Mouse (Mus musculus) heart, embryonic 12.5 days (tissue): ENCODE results near the gene Ift122. TPM values are rescaled to one million over a fixed set of nuclear protein-coding genes. Genes with fewer than 3 reads are reported as not detected.
A peak's percentile ranks its signal among the peaks of the same experiment; 100 is the strongest.

Experiments used
- ATAC-seq: fragments of 200-750 bp; cut with Nextera tagmentation; 2 replicates; pipeline ENCODE4 v1.8.0; 2017; ENCODE audit warnings: moderate TSS enrichment, moderate library complexity; ENCODE audit not compliant: insufficient number of reproducible peaks, low FRiP score
- H3K27ac ChIP-seq: fragments of 300-500 bp; sonication (generic); 2 replicates; pipeline ENCODE4 v1.5.1; 2016; ENCODE audit warnings: mild to moderate bottlenecking, moderate library complexity; ENCODE audit not compliant: poor library complexity, severe bottlenecking
- H3K27me3 ChIP-seq: fragments of 300-500 bp; sonication (generic); replicated peaks from 2 replicates; pipeline ENCODE4 v1.6.1; 2016; ENCODE audit warnings: mild to moderate bottlenecking, moderate library complexity
- H3K36me3 ChIP-seq: fragments of 300-500 bp; sonication (generic); 2 replicates; pipeline ENCODE4 v1.6.1; 2016; ENCODE audit warnings: mild to moderate bottlenecking, moderate library complexity
- H3K4me1 ChIP-seq: fragments of 300-500 bp; sonication (generic); replicated peaks from 2 replicates; pipeline ENCODE4 v1.6.1; 2016; ENCODE audit warnings: mild to moderate bottlenecking
- H3K4me2 ChIP-seq: fragments of 300-500 bp; sonication (generic); 2 replicates; pipeline ENCODE4 v1.6.1; 2016; ENCODE audit warnings: mild to moderate bottlenecking, moderate library complexity
- H3K4me3 ChIP-seq: fragments of 300-500 bp; sonication (generic); 2 replicates; pipeline ENCODE4 v1.5.1; 2016; ENCODE audit warnings: mild to moderate bottlenecking
- H3K9ac ChIP-seq: fragments of 300-500 bp; sonication (generic); 2 replicates; pipeline ENCODE4 v1.6.1; 2016; ENCODE audit warnings: mild to moderate bottlenecking, moderate library complexity
- H3K9me3 ChIP-seq: fragments of 300-500 bp; sonication (generic); replicated peaks from 2 replicates; pipeline ENCODE4 v1.6.1; 2016; ENCODE audit warnings: mild to moderate bottlenecking, moderate library complexity
- WGBS: fragments of 180-500 bp; shearing (Covaris S2); methylation state at CpG from one replicate; pipeline ENCODE4 v1.1.7; 2016; 5-methylcytosine and 5-hydroxymethylcytosine counted together
- polyA plus RNA-seq: library from polyadenylated mRNA; unstranded; fragments of >200 nt; fragmentation: Nextera tagmentation; extraction: Ambion mirVana; gene quantifications from 2 replicates; pipeline ENCODE4 v1.2.1, GENCODE M21; 2016

Gene Ift122
- 22.7 and 24.5 TPM in 2 replicates for polyA plus RNA-seq

DNA sequence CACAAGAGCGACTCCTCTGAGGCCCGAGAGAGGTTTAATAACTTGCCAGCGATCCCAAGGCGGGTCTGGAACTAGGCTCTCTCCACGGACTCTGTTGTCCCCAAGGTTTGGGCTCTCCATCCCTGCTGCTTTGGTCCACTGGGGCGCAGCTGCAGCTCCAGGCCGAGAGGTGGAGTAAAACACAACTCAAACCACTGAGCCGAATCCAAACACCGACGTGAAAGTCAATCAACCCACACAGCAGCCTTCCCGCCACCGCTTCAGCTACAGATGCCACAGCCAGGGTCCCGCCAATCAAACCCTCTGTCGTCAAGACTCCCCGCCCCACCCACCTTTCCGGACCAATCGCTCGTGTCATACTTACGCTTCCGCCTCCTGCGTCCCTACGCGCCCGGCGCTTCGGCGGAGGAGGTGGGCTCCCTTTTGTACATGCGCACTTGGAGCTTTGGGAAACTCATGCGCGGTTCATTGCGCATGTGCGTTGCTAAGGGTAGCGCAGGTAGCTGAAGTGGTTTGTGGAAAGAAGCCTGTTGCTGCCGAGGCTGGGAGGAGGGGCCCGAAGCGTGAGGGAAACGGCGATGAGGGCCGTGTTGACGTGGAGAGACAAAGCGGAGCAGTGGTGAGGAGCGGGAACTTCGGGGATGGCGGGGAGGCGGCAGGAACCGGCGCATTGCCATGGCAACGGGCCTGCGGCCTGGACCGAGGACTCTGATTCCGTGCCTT, at the start of gene Ift122, which contains the start of gene Mbd4:
TSS of gene Ift122 (plus strand) at position 380 of the 723 bp plus-strand sequence.
TSS of gene Mbd4 (minus strand) at position 281 of the 723 bp plus-strand sequence.
- H3K9ac ChIP-seq, result peak within 1 kb of the TSS; percentile 77
- under 1% methylated on average over 51 of the region's 51 CpGs for WGBS
- no peaks in the 10 kb centered on the region for H3K9me3 ChIP-seq
- ATAC-seq, result peak; percentile 96
- peak within 1 kb of the TSS; percentile 93 for H3K4me2 ChIP-seq
- peaks cover 48% of the 10 kb centered on the region for H3K4me1 ChIP-seq
- peaks cover 8% of the 10 kb centered on the region for H3K36me3 ChIP-seq
- H3K27me3 ChIP-seq, result no peaks in the 10 kb centered on the region
- H3K4me3 ChIP-seq, result peak within 1 kb of the TSS; percentile 61
- H3K27ac ChIP-seq, result peak within 1 kb of the TSS; percentile 90

GRCm38 (mm10) chr6:115803541-115804382, 49.5 kb upstream of the Ift122 start:
- H3K9ac ChIP-seq, result no peak overlapping the region
- H3K4me1 ChIP-seq, result peaks cover 20% of the 10 kb centered on the region
- no peaks in the 10 kb centered on the region for H3K9me3 ChIP-seq
- no peaks in the 10 kb centered on the region for H3K27me3 ChIP-seq
- peaks cover 84% of the 10 kb centered on the region for H3K36me3 ChIP-seq
- ATAC-seq, result peak; percentile 27; the same call in 1 of the 2 replicates
- no peak overlapping the region for H3K4me2 ChIP-seq
- no peak overlapping the region for H3K27ac ChIP-seq
- H3K4me3 ChIP-seq, result no peak overlapping the region
- 40% methylated on average over 16 of the region's 16 CpGs for WGBS

GRCm38 (mm10) chr6:115804432-115805192, 48.7 kb upstream of the Ift122 start:
- WGBS, result 70% methylated on average over 10 of the region's 10 CpGs
- Histone ChIP-seq H3K27ac (no peak overlapping the region), H3K9ac (no peak overlapping the region), H3K4me2 (no peak overlapping the region), H3K9me3 (no peaks in the 10 kb centered on the region), H3K4me3 (no peak overlapping the region), H3K36me3 (peaks cover 76% of the 10 kb centered on the region), H3K27me3 (no peaks in the 10 kb centered on the region), H3K4me1 (peaks cover 20% of the 10 kb centered on the region)
- ATAC-seq, result no peak

- H3K9ac ChIP-seq, result peak overlapping the region; percentile 99
- H3K4me3 ChIP-seq, result peak overlapping the region; percentile 95
- 2% methylated on average over 15 of the region's 15 CpGs for WGBS
- peaks cover 48% of the 10 kb centered on the region for H3K36me3 ChIP-seq
- peak overlapping the region; percentile 84 for H3K4me2 ChIP-seq
- H3K4me1 ChIP-seq, result peaks cover 20% of the 10 kb centered on the region
- H3K9me3 ChIP-seq, result no peaks in the 10 kb centered on the region
- H3K27ac ChIP-seq, result peak overlapping the region; percentile 93
- no peak for ATAC-seq
- no peaks in the 10 kb centered on the region for H3K27me3 ChIP-seq
Measured at GRCm38 (mm10) chr6:115807464-115808195, 45.6 kb upstream of the Ift122 start.

DNA sequence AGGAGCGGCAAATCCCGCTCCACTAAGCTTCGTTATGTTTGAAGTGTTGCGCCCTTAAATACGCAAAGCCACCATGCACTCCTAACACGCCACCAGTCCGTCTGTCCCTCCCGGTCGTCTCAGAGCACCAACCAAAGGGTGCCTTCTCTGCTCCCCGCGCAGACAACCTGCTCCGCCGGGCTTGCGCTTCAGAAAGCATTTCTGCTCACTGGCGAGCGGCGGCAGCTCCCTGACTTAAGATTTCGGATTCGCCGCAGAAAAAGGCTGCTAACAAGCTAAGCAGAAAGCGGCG, 45.1 kb upstream of the Ift122 start:
- Histone ChIP-seq H3K36me3 (peaks cover 43% of the 10 kb centered on the region), H3K4me1 (peaks cover 20% of the 10 kb centered on the region), H3K4me2 (peak overlapping the region; percentile 84), H3K27me3 (no peaks in the 10 kb centered on the region), H3K27ac (peak overlapping the region; percentile 93), H3K4me3 (peak overlapping the region; percentile 95), H3K9me3 (no peaks in the 10 kb centered on the region), H3K9ac (peak overlapping the region; percentile 99)
- ATAC-seq, result no peak; the same call in 1 of the 2 replicates
- under 1% methylated on average over 22 of the region's 22 CpGs for WGBS

DNA sequence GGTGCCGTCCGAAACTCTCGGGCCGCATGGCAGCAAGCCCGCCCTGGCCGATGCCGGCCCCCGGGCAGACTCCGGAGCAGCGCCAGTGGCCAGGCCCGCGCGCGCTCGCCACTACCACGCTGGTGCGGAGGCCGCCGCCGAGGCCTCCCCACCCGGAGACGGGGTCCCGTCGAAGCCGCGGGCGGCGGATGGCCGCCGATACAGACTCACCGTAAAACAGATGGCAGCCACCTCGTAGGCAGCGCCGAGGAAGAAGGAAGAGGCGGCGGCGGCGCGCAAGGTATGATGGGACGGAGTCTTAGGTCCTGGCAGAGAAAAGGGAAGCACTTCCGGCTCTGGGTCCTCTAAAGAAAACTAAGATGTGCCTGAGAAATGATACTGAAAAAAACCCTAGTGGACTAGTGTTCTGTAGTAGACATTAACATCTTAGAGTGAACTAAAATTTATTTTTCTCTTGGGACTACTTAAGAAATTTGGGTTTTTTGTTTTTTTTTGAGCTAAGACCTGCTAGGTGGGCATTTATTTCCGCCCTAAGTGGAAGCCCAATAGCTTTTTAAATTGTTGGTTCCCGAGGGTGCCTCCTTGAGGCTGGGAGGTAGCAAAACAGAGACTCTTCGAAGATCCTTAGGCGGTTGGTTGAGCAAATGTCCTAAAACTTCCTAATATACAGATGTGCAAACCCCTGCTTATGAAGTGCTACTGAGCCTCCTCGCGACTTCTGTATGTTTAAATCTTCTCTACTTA, 44.6 kb upstream of the Ift122 start, which contains the start of gene Rpl32:
TSS of gene Rpl32 (minus strand) at position 260 of the 744 bp plus-strand sequence.
- H3K4me2 ChIP-seq, result peak within 1 kb of the TSS; percentile 84
- H3K4me3 ChIP-seq, result peak within 1 kb of the TSS; percentile 95
- H3K4me1 ChIP-seq, result peaks cover 20% of the 10 kb centered on the region
- H3K27me3 ChIP-seq, result no peaks in the 10 kb centered on the region
- peak; percentile 83 for ATAC-seq
- peaks cover 39% of the 10 kb centered on the region for H3K36me3 ChIP-seq
- no peaks in the 10 kb centered on the region for H3K9me3 ChIP-seq
- peak within 1 kb of the TSS; percentile 93 for H3K27ac ChIP-seq
- peak within 1 kb of the TSS; percentile 99 for H3K9ac ChIP-seq
- under 1% methylated on average over 47 of the region's 47 CpGs for WGBS

GRCm38 (mm10) chr6:115811606-115812005, 41.7 kb upstream of the Ift122 start:
- Histone ChIP-seq H3K27me3 (no peaks in the 10 kb centered on the region), H3K4me3 (no peak overlapping the region), H3K36me3 (peaks cover 9% of the 10 kb centered on the region), H3K9ac (no peak overlapping the region), H3K27ac (no peak overlapping the region), H3K9me3 (no peaks in the 10 kb centered on the region), H3K4me1 (peaks cover 17% of the 10 kb centered on the region), H3K4me2 (no peak overlapping the region)
- 57% methylated on average over 8 of the region's 8 CpGs for WGBS
- ATAC-seq, result no peak

GRCm38 (mm10) chr6:115814104-115814503, 39.2 kb upstream of the Ift122 start:
- Histone ChIP-seq H3K4me2 (no peak overlapping the region), H3K27ac (no peak overlapping the region), H3K9me3 (no peaks in the 10 kb centered on the region), H3K36me3 (no peaks in the 10 kb centered on the region), H3K4me3 (no peak overlapping the region), H3K9ac (no peak overlapping the region; the same call in 1 of the 2 replicates), H3K27me3 (no peaks in the 10 kb centered on the region), H3K4me1 (peaks cover 8% of the 10 kb centered on the region)
- 29% methylated on average over 4 of the region's 4 CpGs for WGBS
- ATAC-seq, result peak; percentile 52; the same call in 1 of the 2 replicates

- Histone ChIP-seq H3K27ac (no peak overlapping the region), H3K4me3 (no peak overlapping the region), H3K36me3 (no peaks in the 10 kb centered on the region), H3K27me3 (no peaks in the 10 kb centered on the region), H3K4me2 (no peak overlapping the region), H3K9ac (no peak overlapping the region), H3K9me3 (no peaks in the 10 kb centered on the region), H3K4me1 (peaks cover 8% of the 10 kb centered on the region)
- WGBS, result 62% methylated on average over 4 of the region's 4 CpGs
- ATAC-seq, result no peak
Measured at GRCm38 (mm10) chr6:115815041-115815440, 38.2 kb upstream of the Ift122 start.

GRCm38 (mm10) chr6:115818129-115818528, 35.1 kb upstream of the Ift122 start:
- H3K9ac ChIP-seq, result no peak overlapping the region
- 69% methylated on average over 2 of the region's 2 CpGs for WGBS
- no peak for ATAC-seq

More at GRCm38 (mm10) chr6:115818129-115818528, 35.1 kb upstream of the Ift122 start:
- Histone ChIP-seq H3K4me2 (no peak overlapping the region), H3K9me3 (no peaks in the 10 kb centered on the region), H3K4me3 (no peak overlapping the region), H3K27ac (no peak overlapping the region), H3K4me1 (peaks cover 8% of the 10 kb centered on the region), H3K36me3 (no peaks in the 10 kb centered on the region), H3K27me3 (no peaks in the 10 kb centered on the region)
